Mouse (Mus musculus): ENCODE measurements around the gene Coro2b. TPM values are rescaled to one million over a fixed set of nuclear protein-coding genes. Genes with fewer than 3 reads are reported as not detected.
A peak's percentile ranks its signal among the peaks of the same experiment; 100 is the strongest.

The Coro2b gene
- polyA plus RNA-seq, 1 experiment from 2014 or later, result 7.3 TPM

DNA sequence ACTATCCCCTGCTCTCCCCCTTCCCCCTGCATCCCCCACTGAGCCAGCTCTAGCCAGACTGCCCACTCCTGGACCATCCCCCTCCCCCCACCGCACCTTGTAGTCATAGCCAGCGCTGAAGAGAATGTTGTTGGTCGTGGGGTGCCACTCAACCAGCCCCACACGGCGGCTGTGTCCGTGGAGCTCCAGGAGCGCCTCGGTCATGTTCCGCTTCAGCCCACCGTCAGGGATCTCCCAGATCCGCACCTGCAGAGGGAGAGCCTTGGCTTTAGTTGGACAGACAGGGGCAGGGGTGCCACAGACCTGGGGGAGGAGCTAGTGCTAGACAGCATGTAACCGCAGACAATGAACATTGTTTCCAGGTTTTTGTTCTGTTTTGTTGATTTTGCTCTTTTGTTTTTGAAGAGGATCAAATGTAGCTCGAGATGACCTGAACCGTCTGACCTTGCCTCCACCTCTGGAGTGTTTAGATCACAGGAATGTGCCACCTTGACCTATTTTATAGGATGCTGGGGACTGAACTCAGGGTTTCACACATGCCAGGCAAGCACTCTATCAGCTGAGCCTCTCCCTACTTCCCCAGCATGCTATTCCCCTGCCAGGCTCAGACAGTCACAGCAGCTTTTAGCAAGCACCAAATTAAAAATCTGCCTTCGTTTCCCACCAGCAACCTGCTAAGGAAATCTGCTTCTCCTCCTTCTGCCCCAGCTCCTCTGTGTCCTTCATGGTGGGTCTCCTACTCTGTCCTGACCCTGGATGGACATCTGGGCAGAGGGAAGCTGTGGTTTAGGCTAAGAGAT lies 104.4 kb downstream of the Coro2b start:
- Histone ChIP-seq H3K36me3 (peaks cover 17% of the 10 kb centered on the region), H3K4me3 (no peak overlapping the region), H3K4me2 (no peak overlapping the region), H3K27me3 (replicated peaks) (no peaks in the 10 kb centered on the region), H3K27ac (replicated peaks) (peak overlapping the region; percentile 44), H3K4me1 (peaks cover 44% of the 10 kb centered on the region), H3K9me3 (no peaks in the 10 kb centered on the region), H3K9ac (peak overlapping the region; percentile 60; the same call in 1 of the 2 replicates)
- ATAC-seq (ENCODE audit: extremely low read depth, insufficient number of reproducible peaks, low FRiP score, low TSS enrichment), result no peak
- WGBS, result 74% methylated on average over 15 of the region's 15 CpGs

DNA sequence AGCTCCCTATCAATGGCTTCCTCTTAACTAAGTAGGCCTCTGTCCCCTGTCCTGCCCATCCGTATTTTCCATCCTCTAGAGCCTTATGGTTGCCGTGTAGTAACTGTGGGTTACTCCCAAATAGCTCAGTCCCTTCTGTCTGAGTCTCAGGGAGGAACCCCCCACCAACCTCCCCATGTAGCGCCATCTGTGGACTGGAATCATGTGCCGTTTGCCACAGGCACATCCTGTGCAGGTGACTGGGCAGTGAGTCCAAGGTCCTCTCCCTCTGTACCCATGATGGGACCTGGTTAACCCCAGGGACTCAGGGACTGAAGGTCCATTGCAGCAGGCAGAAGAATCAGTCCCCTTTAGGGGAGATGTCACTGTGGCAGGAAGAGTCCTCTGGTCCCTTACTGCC lies 106.1 kb downstream of the Coro2b start:
- Histone ChIP-seq H3K4me1 (peaks cover 33% of the 10 kb centered on the region), H3K9ac (no peak overlapping the region), H3K4me2 (no peak overlapping the region), H3K27me3 (replicated peaks) (no peaks in the 10 kb centered on the region), H3K4me3 (no peak overlapping the region), H3K36me3 (peaks cover 17% of the 10 kb centered on the region), H3K9me3 (no peaks in the 10 kb centered on the region), H3K27ac (replicated peaks) (no peak overlapping the region)
- WGBS, result 85% methylated on average over 4 of the region's 4 CpGs
- no peak for ATAC-seq (ENCODE audit: extremely low read depth, insufficient number of reproducible peaks, low FRiP score, low TSS enrichment)

DNA sequence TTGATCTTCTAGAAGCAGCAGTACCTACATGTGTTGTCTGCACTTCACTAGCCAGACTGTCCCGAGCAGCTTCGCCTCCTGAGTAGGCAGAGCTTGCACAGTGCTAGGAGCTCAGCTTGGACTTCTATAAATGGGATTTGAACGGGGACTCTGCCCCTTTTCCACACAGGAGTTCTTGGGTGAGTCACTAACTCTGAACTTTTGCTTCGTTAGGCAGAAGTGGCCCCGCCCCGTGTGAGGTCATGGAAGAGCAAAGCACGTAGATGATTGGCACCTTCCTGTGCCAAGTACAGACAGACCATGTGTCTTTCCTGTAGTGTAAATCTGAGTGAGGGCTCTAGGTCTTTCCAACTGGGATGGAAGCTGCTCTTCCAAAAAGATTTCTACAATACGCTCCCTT lies 109.8 kb downstream of the Coro2b start:
- peaks cover 19% of the 10 kb centered on the region for H3K36me3 ChIP-seq
- WGBS, result 72% methylated on average over 8 of the region's 8 CpGs
- no peaks in the 10 kb centered on the region for H3K9me3 ChIP-seq
- no peak for ATAC-seq (ENCODE audit: extremely low read depth, insufficient number of reproducible peaks, low FRiP score, low TSS enrichment)
- H3K9ac ChIP-seq, result no peak overlapping the region
- H3K4me2 ChIP-seq, result no peak overlapping the region
- H3K27ac ChIP-seq (replicated peaks), result no peak overlapping the region
- no peak overlapping the region for H3K4me3 ChIP-seq
- no peaks in the 10 kb centered on the region for H3K27me3 ChIP-seq (replicated peaks)
- H3K4me1 ChIP-seq, result peaks cover 16% of the 10 kb centered on the region

GRCm38 (mm10) chr9:62426531-62426930 lies 110.3 kb downstream of the Coro2b start:
- H3K4me1 ChIP-seq, result peaks cover 17% of the 10 kb centered on the region
- H3K4me3 ChIP-seq, result no peak overlapping the region
- H3K27me3 ChIP-seq (replicated peaks), result no peaks in the 10 kb centered on the region
- peaks cover 19% of the 10 kb centered on the region for H3K36me3 ChIP-seq
- H3K27ac ChIP-seq (replicated peaks), result no peak overlapping the region
- H3K9me3 ChIP-seq, result no peaks in the 10 kb centered on the region
- H3K4me2 ChIP-seq, result no peak overlapping the region
- H3K9ac ChIP-seq, result no peak overlapping the region
- 81% methylated on average over 6 of the region's 6 CpGs for WGBS
- ATAC-seq (ENCODE audit: extremely low read depth, insufficient number of reproducible peaks, low FRiP score, low TSS enrichment), result no peak

GRCm38 (mm10) chr9:62426021-62426420 lies 110.8 kb downstream of the Coro2b start:
- H3K9ac ChIP-seq, result 0 out of 2 replicates have a peak overlapping the region, but pooled peaks have one; percentile 26
- 0 out of 2 replicates have a peak overlapping the region, but pooled peaks have one; percentile 43 for H3K27ac ChIP-seq (replicated peaks)
- WGBS, result 87% methylated on average over 19 of the region's 19 CpGs

GRCm38 (mm10) chr9:62425265-62425664 lies 111.6 kb downstream of the Coro2b start:
- H3K4me3 ChIP-seq, result no peak overlapping the region
- 41% methylated on average over 5 of the region's 5 CpGs for WGBS
- H3K9ac ChIP-seq, result peak overlapping the region; percentile 26; the same call in 1 of the 2 replicates
- H3K27ac ChIP-seq (replicated peaks), result peak overlapping the region; percentile 43
- no peak overlapping the region for H3K4me2 ChIP-seq
- H3K27me3 ChIP-seq (replicated peaks), result no peaks in the 10 kb centered on the region
- ATAC-seq (ENCODE audit: extremely low read depth, insufficient number of reproducible peaks, low FRiP score, low TSS enrichment), result no peak
- H3K9me3 ChIP-seq, result no peaks in the 10 kb centered on the region
- peaks cover 11% of the 10 kb centered on the region for H3K36me3 ChIP-seq
- peaks cover 29% of the 10 kb centered on the region for H3K4me1 ChIP-seq

More at GRCm38 (mm10) chr9:62426021-62426420, 110.8 kb downstream of the Coro2b start:
- H3K4me3 ChIP-seq, result no peak overlapping the region
- no peak for ATAC-seq (ENCODE audit: extremely low read depth, insufficient number of reproducible peaks, low FRiP score, low TSS enrichment)
- no peak overlapping the region for H3K4me2 ChIP-seq
- H3K4me1 ChIP-seq, result peaks cover 22% of the 10 kb centered on the region
- peaks cover 17% of the 10 kb centered on the region for H3K36me3 ChIP-seq
- no peaks in the 10 kb centered on the region for H3K27me3 ChIP-seq (replicated peaks)
- no peaks in the 10 kb centered on the region for H3K9me3 ChIP-seq

- Histone ChIP-seq H3K4me1 (peaks cover 42% of the 10 kb centered on the region), H3K4me2 (no peak overlapping the region), H3K9ac (no peak overlapping the region), H3K9me3 (0 out of 2 replicates have a peak, but pooled peaks cover 3% of the 10 kb centered on the region), H3K27me3 (replicated peaks) (no peaks in the 10 kb centered on the region), H3K36me3 (peaks cover 7% of the 10 kb centered on the region), H3K4me3 (no peak overlapping the region), H3K27ac (replicated peaks) (no peak overlapping the region)
- no peak for ATAC-seq (ENCODE audit: extremely low read depth, insufficient number of reproducible peaks, low FRiP score, low TSS enrichment)
- WGBS, result 91% methylated on average over 10 of the region's 10 CpGs
These were observed 113.0 kb downstream of the Coro2b start for GRCm38 (mm10) chr9:62423871-62424270.

DNA sequence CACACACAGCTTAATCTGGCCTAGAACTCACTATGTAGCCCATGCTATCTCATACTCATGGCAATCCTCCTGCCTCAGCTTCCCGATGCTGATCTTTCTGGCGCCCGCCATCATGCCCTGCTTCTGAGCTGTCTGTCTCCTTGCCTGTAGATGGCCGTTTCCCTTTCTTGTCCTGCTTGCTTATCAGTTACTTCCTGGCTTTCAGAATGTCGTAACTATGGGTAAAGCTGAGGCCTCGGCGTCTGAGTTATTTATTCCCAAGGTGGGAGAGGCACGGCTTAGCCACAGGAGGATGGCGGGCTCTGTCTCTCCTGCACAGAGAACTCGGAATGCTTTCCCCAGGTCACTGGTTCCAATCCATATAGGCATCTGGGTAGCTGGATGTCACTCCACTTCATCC lies 113.9 kb downstream of the Coro2b start:
- ATAC-seq (ENCODE audit: extremely low read depth, insufficient number of reproducible peaks, low FRiP score, low TSS enrichment), result no peak
- Histone ChIP-seq H3K9ac (no peak overlapping the region), H3K36me3 (peaks cover 2% of the 10 kb centered on the region; the same call in 1 of the 2 replicates), H3K9me3 (peaks cover 7% of the 10 kb centered on the region; the same call in 1 of the 2 replicates), H3K27me3 (replicated peaks) (no peaks in the 10 kb centered on the region), H3K4me1 (peaks cover 42% of the 10 kb centered on the region), H3K4me3 (no peak overlapping the region), H3K4me2 (no peak overlapping the region), H3K27ac (replicated peaks) (0 out of 2 replicates have a peak overlapping the region, but pooled peaks have one; percentile 2)
- WGBS, result 48% methylated on average over 10 of the region's 10 CpGs

- peaks cover 7% of the 10 kb centered on the region; the same call in 1 of the 2 replicates for H3K9me3 ChIP-seq
- no peak overlapping the region for H3K9ac ChIP-seq
- 0 out of 2 replicates have a peak, but pooled peaks cover 2% of the 10 kb centered on the region for H3K36me3 ChIP-seq
- no peak for ATAC-seq (ENCODE audit: extremely low read depth, insufficient number of reproducible peaks, low FRiP score, low TSS enrichment)
- H3K4me1 ChIP-seq, result peaks cover 38% of the 10 kb centered on the region
- H3K27me3 ChIP-seq (replicated peaks), result no peaks in the 10 kb centered on the region
- peak overlapping the region; percentile 79; the same call in 1 of the 2 replicates for H3K27ac ChIP-seq (replicated peaks)
- H3K4me3 ChIP-seq, result no peak overlapping the region
- 96% methylated on average over 6 of the region's 6 CpGs for WGBS
- H3K4me2 ChIP-seq, result no peak overlapping the region
These were observed 114.9 kb downstream of the Coro2b start for GRCm38 (mm10) chr9:62421911-62422310.

GRCm38 (mm10) chr9:62421027-62421426 lies 115.8 kb downstream of the Coro2b start:
- peak; percentile 67 for ATAC-seq (ENCODE audit: extremely low read depth, insufficient number of reproducible peaks, low FRiP score, low TSS enrichment)
- 0 out of 2 replicates have a peak, but pooled peaks cover 2% of the 10 kb centered on the region for H3K36me3 ChIP-seq
- WGBS, result 12% methylated on average over 13 of the region's 13 CpGs
- peaks cover 7% of the 10 kb centered on the region; the same call in 1 of the 2 replicates for H3K9me3 ChIP-seq
- peak overlapping the region; percentile 79 for H3K27ac ChIP-seq (replicated peaks)
- H3K27me3 ChIP-seq (replicated peaks), result no peaks in the 10 kb centered on the region
- H3K4me2 ChIP-seq, result peak overlapping the region; percentile 58
- peak overlapping the region; percentile 48 for H3K9ac ChIP-seq
- peaks cover 47% of the 10 kb centered on the region for H3K4me1 ChIP-seq
- peak overlapping the region; percentile 36 for H3K4me3 ChIP-seq

- peaks cover 50% of the 10 kb centered on the region for H3K4me1 ChIP-seq
- peaks cover 7% of the 10 kb centered on the region; the same call in 1 of the 2 replicates for H3K9me3 ChIP-seq
- peak overlapping the region; percentile 48 for H3K9ac ChIP-seq
- WGBS, result 58% methylated on average over 10 of the region's 10 CpGs
- peak overlapping the region; percentile 58 for H3K4me2 ChIP-seq
- H3K36me3 ChIP-seq, result 0 out of 2 replicates have a peak, but pooled peaks cover 2% of the 10 kb centered on the region
- H3K4me3 ChIP-seq, result peak overlapping the region; percentile 36
- H3K27ac ChIP-seq (replicated peaks), result peak overlapping the region; percentile 79
- H3K27me3 ChIP-seq (replicated peaks), result no peaks in the 10 kb centered on the region
- 0 out of 2 replicates have a peak, but pooled peaks have one; percentile 2 for ATAC-seq (ENCODE audit: extremely low read depth, insufficient number of reproducible peaks, low FRiP score, low TSS enrichment)
These were observed 116.5 kb downstream of the Coro2b start for GRCm38 (mm10) chr9:62420261-62420917.
